Mouse (Mus musculus) layer of hippocampus, postnatal 36 days (tissue): Measurements from ENCODE around the gene Fam83b. TPM values are rescaled to one million over a fixed set of nuclear protein-coding genes. Genes with fewer than 3 reads are reported as not detected.

Experiments used
- DNase-seq, 2 experiments: peaks; one replicate each; pipeline ENCODE4 v3.0.0; 2022
- total RNA-seq, 2 experiments: library from RNA; stranded (reverse); gene quantifications; 2 replicates each; pipeline ENCODE4 v1.2.3; 2021

Fam83b gene
- total RNA-seq = under 1 TPM; 0.13 to 0.15 TPM

- no peak for DNase-seq
These were observed at the start of gene Fam83b for GRCm38 (mm10) chr9:76566515-76567280. Gene Fam83b, minus strand, starts transcription at chr9:76567116.

GRCm38 (mm10) chr9:76614165-76614564 is 47.2 kb upstream of the Fam83b start:
- DNase-seq = no peak

GRCm38 (mm10) chr9:76603744-76604143 is 36.8 kb upstream of the Fam83b start:
- no peak for DNase-seq

- DNase-seq = no peak
These were observed 36.0 kb upstream of the Fam83b start for GRCm38 (mm10) chr9:76602874-76603273.

GRCm38 (mm10) chr9:76597395-76597794 is 30.5 kb upstream of the Fam83b start:
- DNase-seq = no peak

- no peak for DNase-seq
These were observed 26.9 kb upstream of the Fam83b start for GRCm38 (mm10) chr9:76593841-76594240.

- no peak for DNase-seq
These were observed 17.0 kb upstream of the Fam83b start for GRCm38 (mm10) chr9:76583943-76584342.

- no peak for DNase-seq
These were observed 15.1 kb upstream of the Fam83b start for GRCm38 (mm10) chr9:76581966-76582365.

- no peak for DNase-seq
These were observed 352 bp upstream of the Fam83b start for GRCm38 (mm10) chr9:76567281-76567655.

GRCm38 (mm10) chr9:76565656-76566055 is 1.3 kb downstream of the Fam83b start:
- no peak for DNase-seq

GRCm38 (mm10) chr9:76564071-76564470 is 2.8 kb downstream of the Fam83b start:
- DNase-seq = no peak

GRCm38 (mm10) chr9:76562794-76563193 is 4.1 kb downstream of the Fam83b start:
- no peak for DNase-seq

- DNase-seq = no peak
These were observed 7.7 kb downstream of the Fam83b start for GRCm38 (mm10) chr9:76559240-76559639.

GRCm38 (mm10) chr9:76553758-76554157 is 13.2 kb downstream of the Fam83b start:
- no peak for DNase-seq

- DNase-seq = no peak
These were observed 13.8 kb downstream of the Fam83b start for GRCm38 (mm10) chr9:76553115-76553514.

- DNase-seq = no peak
These were observed 20.2 kb downstream of the Fam83b start for GRCm38 (mm10) chr9:76546714-76547113.

GRCm38 (mm10) chr9:76540684-76541083 is 26.2 kb downstream of the Fam83b start:
- no peak for DNase-seq

GRCm38 (mm10) chr9:76539953-76540621 is 26.8 kb downstream of the Fam83b start:
- DNase-seq = no peak

GRCm38 (mm10) chr9:76539271-76539670 is 27.6 kb downstream of the Fam83b start:
- DNase-seq = no peak

GRCm38 (mm10) chr9:76536032-76536431 is 30.9 kb downstream of the Fam83b start:
- no peak for DNase-seq

GRCm38 (mm10) chr9:76532403-76532802 is 34.5 kb downstream of the Fam83b start:
- no peak for DNase-seq

- no peak for DNase-seq
These were observed 35.5 kb downstream of the Fam83b start for GRCm38 (mm10) chr9:76531368-76531767.

- no peak for DNase-seq
These were observed 41.3 kb downstream of the Fam83b start for GRCm38 (mm10) chr9:76525592-76525991.

- no peak for DNase-seq
These were observed 43.8 kb downstream of the Fam83b start for GRCm38 (mm10) chr9:76523075-76523474.
